Mouse (Mus musculus): ENCODE measurements around the gene Olfr659. TPM values are rescaled to one million over a fixed set of nuclear protein-coding genes. Genes with fewer than 3 reads are reported as not detected.

Olfr659 gene
- polyA plus RNA-seq (2016; fragmentation: Nextera tagmentation; extraction: Ambion mirVana), result not detected in 2 replicates

- no peaks in the 10 kb centered on the region for H3K4me1 ChIP-seq
- H3K4me3 ChIP-seq, result no peak within 1 kb of the TSS
- no peak for DNase-seq (ENCODE audit: extremely low spot score, low spot score)
- no peak within 1 kb of the TSS for H3K27ac ChIP-seq
- H3K27me3 ChIP-seq (ENCODE audit: poor library complexity, severe bottlenecking), result no peaks in the 10 kb centered on the region
- no peaks in the 10 kb centered on the region for H3K36me3 ChIP-seq (replicated peaks)
- no peaks in the 10 kb centered on the region for H3K9me3 ChIP-seq
- 83% methylated on average over 3 of the region's 3 CpGs for WGBS
These were observed at the start of gene Olfr659 for GRCm38 (mm10) chr7:104666453-104666852. TSS of gene Olfr659 (plus strand) at chr7:104666753.

DNA sequence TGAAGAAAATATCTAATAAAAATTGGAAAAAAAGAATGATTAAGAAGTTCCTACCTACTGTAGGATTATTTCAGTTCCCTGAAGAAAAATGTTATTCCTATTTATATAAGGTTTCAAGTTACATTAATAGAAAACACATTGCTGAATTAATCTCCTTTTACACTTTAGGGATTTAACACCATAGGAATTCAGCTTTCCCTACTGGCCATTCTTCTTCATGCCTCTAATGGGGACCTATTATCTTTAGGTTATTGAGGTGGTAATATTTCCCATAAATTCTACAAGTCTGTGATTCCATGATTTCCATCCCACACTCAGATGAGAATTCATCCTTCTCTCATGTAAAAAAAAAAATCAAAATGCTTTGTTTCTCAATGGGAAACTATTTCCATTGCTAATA lies 42.1 kb upstream of the Olfr659 start, which contains the start of gene Olfr657:
TSS of gene Olfr657 (plus strand) at position 301 of the 400 bp plus-strand sequence.
- Histone ChIP-seq H3K9me3 (no peaks in the 10 kb centered on the region), H3K27ac (no peak within 1 kb of the TSS), H3K4me1 (no peaks in the 10 kb centered on the region), H3K36me3 (replicated peaks) (no peaks in the 10 kb centered on the region), H3K27me3 (ENCODE audit: poor library complexity, severe bottlenecking) (no peaks in the 10 kb centered on the region), H3K4me3 (no peak within 1 kb of the TSS)
- no peak for DNase-seq (ENCODE audit: extremely low spot score, low spot score)

- H3K36me3 ChIP-seq (replicated peaks), result no peaks in the 10 kb centered on the region
- H3K4me1 ChIP-seq, result no peaks in the 10 kb centered on the region; the same call in 1 of the 2 replicates
- H3K4me3 ChIP-seq, result peak within 1 kb of the TSS; percentile 49
- WGBS, result 29% methylated on average over 22 of the region's 22 CpGs
- H3K9me3 ChIP-seq, result no peaks in the 10 kb centered on the region
- H3K27ac ChIP-seq, result peak within 1 kb of the TSS; percentile 67
- no peaks in the 10 kb centered on the region for H3K27me3 ChIP-seq (ENCODE audit: poor library complexity, severe bottlenecking)
- DNase-seq (ENCODE audit: extremely low spot score, low spot score), result peak; percentile 69
These were observed 19.6 kb upstream of the Olfr659 start, which contains the start of gene Olfr658 for GRCm38 (mm10) chr7:104646841-104647482. TSS of gene Olfr658 (minus strand) at chr7:104647305.

GRCm38 (mm10) chr7:104686201-104686600 lies 19.6 kb downstream of the Olfr659 start, which contains the start of gene Olfr661:
TSS of gene Olfr661 (plus strand) at chr7:104686501.
- no peaks in the 10 kb centered on the region for H3K9me3 ChIP-seq
- DNase-seq (ENCODE audit: extremely low spot score, low spot score), result no peak
- H3K36me3 ChIP-seq (replicated peaks), result no peaks in the 10 kb centered on the region
- 92% methylated on average over 2 of the region's 2 CpGs for WGBS
- no peaks in the 10 kb centered on the region for H3K4me1 ChIP-seq
- H3K27me3 ChIP-seq (ENCODE audit: poor library complexity, severe bottlenecking), result no peaks in the 10 kb centered on the region
- no peak within 1 kb of the TSS for H3K27ac ChIP-seq
- no peak within 1 kb of the TSS for H3K4me3 ChIP-seq

Other genes with a start within 250 kb of the Olfr659 start
- gene Trim30a, start 201.6 kb upstream of the Olfr659 start, polyA plus RNA-seq (2016; fragmentation: Nextera tagmentation; extraction: Ambion mirVana), result 0.26 and 0.37 TPM in 2 replicates
- gene Trim30d, start 158.9 kb upstream of the Olfr659 start, polyA plus RNA-seq (2016; fragmentation: Nextera tagmentation; extraction: Ambion mirVana), result 0.11 TPM in 1 of 2 replicates, not detected in the other
- gene Olfr651, start 116.6 kb upstream of the Olfr659 start, polyA plus RNA-seq (2016; fragmentation: Nextera tagmentation; extraction: Ambion mirVana), result not detected in 2 replicates
- not detected in 2 replicates for gene Olfr652, start 105.9 kb upstream of the Olfr659 start, polyA plus RNA-seq (2016; fragmentation: Nextera tagmentation; extraction: Ambion mirVana)
- not detected in 2 replicates for gene Olfr653, start 89.4 kb upstream of the Olfr659 start, polyA plus RNA-seq (2016; fragmentation: Nextera tagmentation; extraction: Ambion mirVana)
- not detected in 2 replicates for gene Olfr654, start 79.7 kb upstream of the Olfr659 start, polyA plus RNA-seq (2016; fragmentation: Nextera tagmentation; extraction: Ambion mirVana)
- gene Olfr655, start 65.0 kb upstream of the Olfr659 start, polyA plus RNA-seq (2016; fragmentation: Nextera tagmentation; extraction: Ambion mirVana), result not detected in 2 replicates
- 0.09 TPM in 1 of 2 replicates, not detected in the other for gene Olfr656, start 52.8 kb upstream of the Olfr659 start, polyA plus RNA-seq (2016; fragmentation: Nextera tagmentation; extraction: Ambion mirVana)
- not detected in 2 replicates for gene Olfr657, start 42.0 kb upstream of the Olfr659 start, polyA plus RNA-seq (2016; fragmentation: Nextera tagmentation; extraction: Ambion mirVana)
- 0.06 and 0.07 TPM in 2 replicates for gene Olfr658, start 19.4 kb upstream of the Olfr659 start, polyA plus RNA-seq (2016; fragmentation: Nextera tagmentation; extraction: Ambion mirVana)
- not detected in 2 replicates for gene Olfr661, start 19.7 kb downstream of the Olfr659 start, polyA plus RNA-seq (2016; fragmentation: Nextera tagmentation; extraction: Ambion mirVana)
- gene Usp17le, start 110.7 kb downstream of the Olfr659 start, polyA plus RNA-seq (2016; fragmentation: Nextera tagmentation; extraction: Ambion mirVana), result not detected in 2 replicates
- gene Usp17lb, start 175.8 kb downstream of the Olfr659 start, polyA plus RNA-seq (2016; fragmentation: Nextera tagmentation; extraction: Ambion mirVana), result not detected in 2 replicates
- not detected in 2 replicates for gene Usp17la, start 190.3 kb downstream of the Olfr659 start, polyA plus RNA-seq (2016; fragmentation: Nextera tagmentation; extraction: Ambion mirVana)
- gene Olfr665, start 211.3 kb downstream of the Olfr659 start, polyA plus RNA-seq (2016; fragmentation: Nextera tagmentation; extraction: Ambion mirVana), result not detected in 2 replicates
- gene Olfr666, start 229.2 kb downstream of the Olfr659 start, polyA plus RNA-seq (2016; fragmentation: Nextera tagmentation; extraction: Ambion mirVana), result not detected in 2 replicates